Mouse (Mus musculus): Measurements from ENCODE around the gene B3gat3.
"Not testable (repeated sequence)": the region's sequence is repeated elsewhere in the genome, so short reads cannot be mapped to it uniquely, and the experiment has no call there.

Gene B3gat3

GRCm38 (mm10) chr19:8920073-8920736, at the start of gene B3gat3:
Gene B3gat3, plus strand, starts transcription at chr19:8920374.
- DNase-seq (ENCODE audit: low read depth), result peak; percentile 95

- not testable (repeated sequence) for DNase-seq (ENCODE audit: low read depth)
Measured at GRCm38 (mm10) chr19:8870381-8870780, 49.8 kb upstream of the B3gat3 start.

- DNase-seq (ENCODE audit: low read depth), result no peak
Measured at GRCm38 (mm10) chr19:8870838-8871237, 49.3 kb upstream of the B3gat3 start.

GRCm38 (mm10) chr19:8871267-8872186, 48.6 kb upstream of the B3gat3 start, which contains the start of gene Ubxn1:
Gene Ubxn1, plus strand, starts transcription at chr19:8871496.
- peak; percentile 98 for DNase-seq (ENCODE audit: low read depth)

- DNase-seq (ENCODE audit: low read depth), result peak; percentile 63
Measured at GRCm38 (mm10) chr19:8872266-8872840, 47.8 kb upstream of the B3gat3 start.

- no peak for DNase-seq (ENCODE audit: low read depth)
Measured at GRCm38 (mm10) chr19:8875031-8875430, 45.1 kb upstream of the B3gat3 start.

GRCm38 (mm10) chr19:8880311-8881033, 39.7 kb upstream of the B3gat3 start, which contains the start of gene Uqcc3:
Gene Uqcc3, minus strand, starts transcription at chr19:8880923.
- DNase-seq (ENCODE audit: low read depth), result peak; percentile 93

GRCm38 (mm10) chr19:8881034-8881392, 39.2 kb upstream of the B3gat3 start:
- no peak for DNase-seq (ENCODE audit: low read depth)

- no peak for DNase-seq (ENCODE audit: low read depth)
Measured at GRCm38 (mm10) chr19:8883616-8884015, 36.6 kb upstream of the B3gat3 start, which contains the start of the genes Lbhd1 and Gm49403. Gene Lbhd1, plus strand, starts transcription at chr19:8883732. Gene Gm49403, plus strand, starts transcription at chr19:8883930.

- DNase-seq (ENCODE audit: low read depth), result peak; percentile 36
Measured at GRCm38 (mm10) chr19:8886916-8887584, 33.1 kb upstream of the B3gat3 start.

- peak; percentile 58 for DNase-seq (ENCODE audit: low read depth)
Measured at GRCm38 (mm10) chr19:8887585-8888463, 32.4 kb upstream of the B3gat3 start.

GRCm38 (mm10) chr19:8888511-8889385, 31.4 kb upstream of the B3gat3 start, which contains the start of the genes 1810009A15Rik and Gm49416:
Gene 1810009A15Rik, plus strand, starts transcription at chr19:8888853.
Gene Gm49416, plus strand, starts transcription at chr19:8888926.
- peak; percentile 97 for DNase-seq (ENCODE audit: low read depth)

- peak; percentile 87 for DNase-seq (ENCODE audit: low read depth)
Measured at GRCm38 (mm10) chr19:8892829-8893766, 27.1 kb upstream of the B3gat3 start, which contains the start of gene Ints5. Gene Ints5, plus strand, starts transcription at chr19:8893005.

- no peak for DNase-seq (ENCODE audit: low read depth)
Measured at GRCm38 (mm10) chr19:8895397-8895960, 24.7 kb upstream of the B3gat3 start.

- not testable (repeated sequence) for DNase-seq (ENCODE audit: low read depth)
Measured at GRCm38 (mm10) chr19:8896231-8896630, 23.9 kb upstream of the B3gat3 start.

- not testable (repeated sequence) for DNase-seq (ENCODE audit: low read depth)
Measured at GRCm38 (mm10) chr19:8897211-8897864, 22.8 kb upstream of the B3gat3 start.
